Mouse (Mus musculus): ENCODE measurements around the gene Cdh26.
A peak's percentile ranks its signal among the peaks of the same experiment; 100 is the strongest.

Gene Cdh26

GRCm38 (mm10) chr2:178513636-178514071, 83.3 kb downstream of the Cdh26 start:
- peak; percentile 52 for DNase-seq

- no peak for DNase-seq
These were observed 86.1 kb downstream of the Cdh26 start for GRCm38 (mm10) chr2:178516421-178516820.

- no peak for DNase-seq
These were observed 86.6 kb downstream of the Cdh26 start for GRCm38 (mm10) chr2:178516941-178517340.

- DNase-seq: peak; percentile 69
These were observed 89.0 kb downstream of the Cdh26 start for GRCm38 (mm10) chr2:178519321-178519720.

GRCm38 (mm10) chr2:178520216-178520615, 89.9 kb downstream of the Cdh26 start:
- peak; percentile 79 for DNase-seq

- DNase-seq: no peak
These were observed 92.0 kb downstream of the Cdh26 start for GRCm38 (mm10) chr2:178522331-178522730.

GRCm38 (mm10) chr2:178522786-178523185, 92.5 kb downstream of the Cdh26 start:
- DNase-seq: no peak

GRCm38 (mm10) chr2:178526776-178527175, 96.4 kb downstream of the Cdh26 start:
- peak; percentile 39 for DNase-seq

- no peak for DNase-seq
These were observed 100.9 kb downstream of the Cdh26 start for GRCm38 (mm10) chr2:178531226-178531625.

- no peak for DNase-seq
These were observed 106.2 kb downstream of the Cdh26 start for GRCm38 (mm10) chr2:178536574-178536973.
